Mouse (Mus musculus) kidney, postnatal 0 days (tissue): ENCODE data around the gene Cttnbp2nl. TPM values are rescaled to one million over a fixed set of nuclear protein-coding genes. Genes with fewer than 3 reads are reported as not detected.

ENCODE experiments used
- ATAC-seq: fragments of 200-750 bp; cut with Nextera tagmentation; replicated peaks from 2 replicates; pipeline ENCODE4 v1.8.0; 2017; ENCODE audit warnings: low read depth, moderate number of reproducible peaks, moderate TSS enrichment, moderate library complexity; ENCODE audit not compliant: low FRiP score
- DNase-seq: peaks from one replicate; pipeline ENCODE4 v3.0.0-alpha.2; 2016; ENCODE audit warnings: low spot score
- H3K27ac ChIP-seq: fragments of 300-500 bp; sonication (generic); 2 replicates; pipeline ENCODE4 v1.5.1; 2014; ENCODE audit warnings: mild to moderate bottlenecking
- H3K27me3 ChIP-seq: fragments of 300-500 bp; sonication (generic); 2 replicates; pipeline ENCODE4 v1.6.1; 2014; ENCODE audit warnings: low read length, mixed read lengths; ENCODE audit not compliant: insufficient read depth
- H3K36me3 ChIP-seq: fragments of 300-500 bp; sonication (generic); 2 replicates; pipeline ENCODE4 v1.6.1; 2014; ENCODE audit warnings: low read length, mixed read lengths; ENCODE audit not compliant: insufficient read depth
- H3K4me1 ChIP-seq: fragments of 300-500 bp; sonication (generic); replicated peaks from 2 replicates; pipeline ENCODE4 v1.6.1; 2014; ENCODE audit warnings: antibody characterized with exemption, low read length, mixed read lengths; ENCODE audit not compliant: insufficient read depth
- H3K4me2 ChIP-seq: fragments of 300-500 bp; sonication (generic); 2 replicates; pipeline ENCODE4 v1.6.1; 2014; ENCODE audit warnings: mild to moderate bottlenecking, low read length, moderate library complexity, mixed read lengths
- H3K4me3 ChIP-seq: fragments of 300-500 bp; sonication (generic); replicated peaks from 2 replicates; pipeline ENCODE4 v1.5.1; 2014; ENCODE audit warnings: low read depth, low read length
- H3K9ac ChIP-seq: fragments of 300-500 bp; sonication (generic); 2 replicates; pipeline ENCODE4 v1.6.1; 2014; ENCODE audit warnings: low read depth, low read length
- H3K9me3 ChIP-seq: fragments of 300-500 bp; sonication (generic); replicated peaks from 2 replicates; pipeline ENCODE4 v1.6.1; 2016; ENCODE audit warnings: low read length, inconsistent platforms, mixed read lengths
- CTCF ChIP-seq: IDR thresholded peaks from 2 replicates; pipeline ENCODE4 v1.5.1; 2016; ENCODE audit warnings: antibody characterized with exemption, low read depth, mild to moderate bottlenecking, moderate library complexity
- WGBS: fragments of 180-500 bp; shearing (Covaris S2); extraction: QIAGEN DNeasy Blood & Tissue Kit; methylation state at CpG from one replicate; pipeline ENCODE4 v1.1.7; 2014; 5-methylcytosine and 5-hydroxymethylcytosine counted together
- polyA plus RNA-seq: library from polyadenylated mRNA; unstranded; fragments of >200 nt; fragmentation: Nextera tagmentation; extraction: Ambion mirVana; gene quantifications from 2 replicates; pipeline ENCODE4 v1.2.1, GENCODE M21; 2015

Gene Cttnbp2nl
- polyA plus RNA-seq, 1 experiment from 2014 or later = 26.5 TPM

GRCm38 (mm10) chr3:105012696-105013313 lies 40.1 kb downstream of the Cttnbp2nl start:
- WGBS = 87% methylated on average over 7 of the region's 7 CpGs
- no peak overlapping the region for H3K4me2 ChIP-seq
- H3K4me3 ChIP-seq = no peak overlapping the region
- no peak overlapping the region for H3K9ac ChIP-seq
- H3K27ac ChIP-seq = no peak overlapping the region
- no peaks in the 10 kb centered on the region for H3K27me3 ChIP-seq
- H3K4me1 ChIP-seq = no peaks in the 10 kb centered on the region
- H3K36me3 ChIP-seq = peaks cover 24% of the 10 kb centered on the region
- DNase-seq (no peak), ATAC-seq (no peak)
- no peaks in the 10 kb centered on the region for H3K9me3 ChIP-seq
- no peak for TF ChIP-seq CTCF

GRCm38 (mm10) chr3:105011883-105012282 lies 41.1 kb downstream of the Cttnbp2nl start:
- no peak overlapping the region for H3K27ac ChIP-seq
- no peak for TF ChIP-seq CTCF
- no peaks in the 10 kb centered on the region for H3K27me3 ChIP-seq
- H3K9me3 ChIP-seq = no peaks in the 10 kb centered on the region
- no peak overlapping the region for H3K4me2 ChIP-seq
- H3K36me3 ChIP-seq = peaks cover 31% of the 10 kb centered on the region
- H3K9ac ChIP-seq = no peak overlapping the region
- 87% methylated on average over 5 of the region's 5 CpGs for WGBS
- no peak overlapping the region for H3K4me3 ChIP-seq
- DNase-seq = no peak
- no peak for ATAC-seq
- H3K4me1 ChIP-seq = no peaks in the 10 kb centered on the region

- H3K27ac ChIP-seq = no peak overlapping the region
- DNase-seq = peak; percentile 47
- no peak overlapping the region for H3K9ac ChIP-seq
- no peak for TF ChIP-seq CTCF
- H3K4me3 ChIP-seq = no peak overlapping the region
- WGBS = 64% methylated on average over 11 of the region's 11 CpGs
- no peaks in the 10 kb centered on the region for H3K27me3 ChIP-seq
- peak; percentile 49; the same call in 1 of the 2 replicates for ATAC-seq
- H3K36me3 ChIP-seq = peaks cover 40% of the 10 kb centered on the region
- no peak overlapping the region for H3K4me2 ChIP-seq
- no peaks in the 10 kb centered on the region for H3K9me3 ChIP-seq
- no peaks in the 10 kb centered on the region for H3K4me1 ChIP-seq
Measured at GRCm38 (mm10) chr3:105010681-105011339, 42.1 kb downstream of the Cttnbp2nl start.

GRCm38 (mm10) chr3:105008070-105008469 lies 44.9 kb downstream of the Cttnbp2nl start:
- ATAC-seq = no peak
- Histone ChIP-seq H3K27me3 (no peaks in the 10 kb centered on the region), H3K4me3 (no peak overlapping the region), H3K9ac (no peak overlapping the region), H3K9me3 (no peaks in the 10 kb centered on the region), H3K36me3 (peaks cover 63% of the 10 kb centered on the region), H3K4me1 (no peaks in the 10 kb centered on the region), H3K27ac (no peak overlapping the region), H3K4me2 (no peak overlapping the region)
- TF ChIP-seq CTCF = no peak
- DNase-seq = no peak
- 85% methylated on average over 9 of the region's 9 CpGs for WGBS

GRCm38 (mm10) chr3:105006101-105006500 lies 46.8 kb downstream of the Cttnbp2nl start:
- H3K4me3 ChIP-seq = no peak overlapping the region
- no peaks in the 10 kb centered on the region for H3K27me3 ChIP-seq
- TF ChIP-seq CTCF = no peak
- DNase-seq (no peak), ATAC-seq (no peak)
- peaks cover 74% of the 10 kb centered on the region for H3K36me3 ChIP-seq
- 70% methylated on average over 6 of the region's 6 CpGs for WGBS
- H3K4me1 ChIP-seq = no peaks in the 10 kb centered on the region
- H3K9me3 ChIP-seq = no peaks in the 10 kb centered on the region
- H3K9ac ChIP-seq = no peak overlapping the region
- H3K27ac ChIP-seq = no peak overlapping the region
- H3K4me2 ChIP-seq = no peak overlapping the region

GRCm38 (mm10) chr3:105005561-105006065 lies 47.3 kb downstream of the Cttnbp2nl start:
- Histone ChIP-seq H3K36me3 (peaks cover 70% of the 10 kb centered on the region), H3K9me3 (no peaks in the 10 kb centered on the region), H3K27ac (no peak overlapping the region), H3K4me2 (no peak overlapping the region), H3K27me3 (no peaks in the 10 kb centered on the region), H3K9ac (no peak overlapping the region), H3K4me1 (no peaks in the 10 kb centered on the region), H3K4me3 (no peak overlapping the region)
- TF ChIP-seq CTCF = no peak
- ATAC-seq = no peak
- no peak for DNase-seq
- 90% methylated on average over 20 of the region's 20 CpGs for WGBS
